In genomic region chr1:89184111-89184785, GRCm38 (mm10) we compare ENCODE assay signal across 8 mouse cellular contexts.
A peak's percentile ranks its signal among the peaks of the same experiment; 100 is the strongest.
DNase-seq lines count a peak whose midpoint lies in the region; ATAC-seq and TF ChIP-seq lines count a peak whose summit lies in the region.

No protein-coding gene starts in this region.

- no peak for TF ChIP-seq EP300 in stomach, postnatal 0 days (optimal IDR thresholded peaks at IDR 0.05)

- no peak for TF ChIP-seq CTCF in testis, adult 2 months (IDR thresholded peaks at IDR 0.05; ENCODE audit: control insufficient read depth, insufficient read depth, insufficient replicate concordance, low read depth, low read length)
- no peak for TF ChIP-seq CTCF in stomach, postnatal 0 days (IDR thresholded peaks at IDR 0.05; ENCODE audit: low read depth)

- no peaks in the 10 kb centered on the region for H3K36me3 ChIP-seq in testis, adult 2 months (ENCODE audit: control insufficient read depth, insufficient read depth, low read length)
- H3K36me3 ChIP-seq in stomach, postnatal 0 days (ENCODE audit: control insufficient read depth, insufficient read depth, low read length): no peaks in the 10 kb centered on the region

- H3K27ac ChIP-seq in testis, adult 2 months (ENCODE audit: control insufficient read depth, insufficient read depth, low read depth, low read length): peak overlapping the region; percentile 52
- peak overlapping the region; percentile 3; the same call in 1 of the 2 replicates for H3K27ac ChIP-seq in stomach, postnatal 0 days (replicated peaks)

- peak; percentile 36 for DNase-seq in adrenal gland, postnatal 10 days
- DNase-seq in adrenal gland, adult 8-10 months: no peak
- no peak for DNase-seq in testis, postnatal 10 days (ENCODE audit: low spot score)
- DNase-seq in layer of hippocampus, adult 8-10 months (ENCODE audit: low spot score in 2 of 2): peak; percentile 34 to 76
- no peak for DNase-seq in stomach, postnatal 0 days (ENCODE audit: low spot score)
- no peak for DNase-seq in urinary bladder, postnatal 25 days (ENCODE audit: low spot score)
- DNase-seq in gastrocnemius, postnatal 25 days: no peak

- H3K9me3 ChIP-seq in stomach, postnatal 0 days (ENCODE audit: control insufficient read depth, low read length): no peaks in the 10 kb centered on the region

- H3K4me3 ChIP-seq in testis, adult 2 months (ENCODE audit: control insufficient read depth, low read depth, low read length): 0 out of 2 replicates have a peak overlapping the region, but pooled peaks have one; percentile 17
- H3K4me3 ChIP-seq in stomach, postnatal 0 days (ENCODE audit: low read depth, low read length): no peak overlapping the region

- H3K9ac ChIP-seq in stomach, postnatal 0 days (ENCODE audit: low read length): no peak overlapping the region

- no peak for ATAC-seq in stomach, postnatal 0 days (ENCODE audit: low FRiP score, low TSS enrichment)

- 82% methylated on average over 6 of the region's 6 CpGs for WGBS in stomach, postnatal 0 days

- TF ChIP-seq POLR2A in testis, adult 2 months (IDR thresholded peaks at IDR 0.05; ENCODE audit: control insufficient read depth, low read depth, low read length): no peak

- H3K27me3 ChIP-seq in testis, adult 2 months (ENCODE audit: control insufficient read depth, insufficient read depth, low read length): no peaks in the 10 kb centered on the region
- no peaks in the 10 kb centered on the region for H3K27me3 ChIP-seq in stomach, postnatal 0 days (ENCODE audit: control insufficient read depth, insufficient read depth, low read length)

- no peak overlapping the region for H3K4me2 ChIP-seq in stomach, postnatal 0 days (replicated peaks; ENCODE audit: low read depth)

- peaks cover 4% of the 10 kb centered on the region for H3K4me1 ChIP-seq in testis, adult 2 months (ENCODE audit: control insufficient read depth, insufficient read depth, low read length)
- H3K4me1 ChIP-seq in stomach, postnatal 0 days (replicated peaks; ENCODE audit: control insufficient read depth, insufficient read depth): peaks cover 5% of the 10 kb centered on the region; the same call in 1 of the 2 replicates

Comparison
In these comparisons a context has a peak if more than half of its experiments do, and no peak if none do; other contexts are left out.
1. DNase-seq: peak in adrenal gland, postnatal 10 days (single experiment) and layer of hippocampus, adult 8-10 months (2 of 2); none in adrenal gland, adult 8-10 months (single experiment), testis, postnatal 10 days (single experiment), stomach, postnatal 0 days (single experiment), urinary bladder, postnatal 25 days (single experiment) and gastrocnemius, postnatal 25 days (single experiment).